Mouse (Mus musculus) heart, adult 2 months (tissue): ENCODE results near the gene Glis2. TPM values are rescaled to one million over a fixed set of nuclear protein-coding genes. Genes with fewer than 3 reads are reported as not detected.

Experiments used
- DNase-seq, 2 experiments: peaks; one replicate each; pipeline ENCODE4 v3.0.0; 2021
- H3K27ac ChIP-seq: fragments of 200-600 bp; 2 replicates; pipeline ENCODE4 v1.8.1; 2022
- H3K27me3 ChIP-seq: fragments of 200-500 bp; 2 replicates; pipeline ENCODE4 v1.6.1; 2012; ENCODE audit warnings: mild to moderate bottlenecking, low read length, inconsistent platforms, mixed read lengths; ENCODE audit not compliant: control insufficient read depth, insufficient read depth
- H3K36me3 ChIP-seq: fragments of 200-500 bp; 2 replicates; pipeline ENCODE4 v1.6.1; 2012; ENCODE audit warnings: low read length, inconsistent platforms; ENCODE audit not compliant: control insufficient read depth, insufficient read depth
- H3K4me1 ChIP-seq: fragments of 200-500 bp; 2 replicates; pipeline ENCODE4 v1.6.1; 2011; ENCODE audit warnings: low read length; ENCODE audit not compliant: control insufficient read depth, insufficient read depth
- H3K4me3 ChIP-seq: fragments of 200-600 bp; 2 replicates; pipeline ENCODE4 v1.8.1; 2022
- H3K79me2 ChIP-seq: fragments of 200-500 bp; replicated peaks from 2 replicates; pipeline ENCODE4 v1.6.1; 2012; ENCODE audit warnings: mild to moderate bottlenecking, inconsistent platforms, low read length, moderate library complexity, mixed read lengths; ENCODE audit not compliant: control insufficient read depth, insufficient read depth
- H3K9ac ChIP-seq: fragments of 200-500 bp; 2 replicates; pipeline ENCODE4 v1.6.1; 2012; ENCODE audit warnings: low read depth, mild to moderate bottlenecking, control low read depth, inconsistent platforms, low read length, mixed read lengths
- CTCF ChIP-seq: fragments of 200-600 bp; IDR thresholded peaks from 2 replicates; pipeline ENCODE4 v1.8.1; 2022; ENCODE audit warnings: antibody characterized with exemption, mild to moderate bottlenecking, moderate library complexity
- EP300 ChIP-seq: fragments of 200-500 bp; IDR thresholded peaks from 2 replicates; pipeline ENCODE4 v1.6.1; 2011; ENCODE audit warnings: low read depth, low read length, control low read depth; ENCODE audit not compliant: insufficient read depth
- POLR2A ChIP-seq: fragments of 200-500 bp; IDR thresholded peaks from 2 replicates; pipeline ENCODE4 v1.6.1; 2011; ENCODE audit warnings: mild to moderate bottlenecking, low read depth, low read length, control low read depth; ENCODE audit not compliant: insufficient read depth
- WGBS: fragments of 180-500 bp; shearing (Covaris S2); methylation state at CpG from one replicate; pipeline ENCODE4 v1.1.7; 2018; 5-methylcytosine and 5-hydroxymethylcytosine counted together
- intact Hi-C: fragments of 180-260 bp; cut with DNase I; formaldehyde crosslinking; loops from one replicate; pipeline ENCODE4 v1.15.1; 2025
- polyA plus RNA-seq: library from polyadenylated mRNA; depleted of rRNA; stranded (reverse); fragments of >200 nt; gene quantifications from 2 replicates; pipeline ENCODE4 v1.2.3, GENCODE M21; 2012
- total RNA-seq, 2 experiments: library from RNA; stranded (reverse); gene quantifications; 2 replicates each; pipeline ENCODE4 v1.2.3; 2021

Gene Glis2
- total and polyA plus RNA-seq, 3 experiments: 10.0 to 17.3 (median 11.1) TPM

DNA sequence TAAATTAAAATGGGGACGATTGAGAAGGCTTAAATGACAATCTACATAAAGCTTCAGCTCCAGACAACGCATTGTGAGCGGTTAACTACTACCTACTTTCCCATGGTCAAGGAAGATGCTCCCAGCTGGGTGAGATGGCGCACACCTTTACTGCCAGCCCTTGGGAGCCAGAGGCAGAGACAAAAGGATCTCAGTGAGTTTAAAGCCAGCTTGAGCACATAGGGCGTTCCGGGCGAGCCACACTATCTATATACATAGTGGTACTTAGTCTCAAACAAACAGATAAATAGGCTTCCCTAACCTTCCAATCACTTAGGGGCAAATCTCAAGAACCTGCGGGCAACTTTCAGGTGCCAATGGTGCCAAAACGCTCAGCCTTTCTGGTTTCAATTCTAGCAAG is 29.6 kb downstream of the Glis2 start:
- TF ChIP-seq CTCF (no peak), EP300 (no peak), POLR2A (no peak)
- DNase-seq: no peak
- no peaks in the 10 kb centered on the region for H3K27me3 ChIP-seq
- no peaks in the 10 kb centered on the region for H3K36me3 ChIP-seq
- peak overlapping the region; percentile 89 for H3K4me3 ChIP-seq
- 17% methylated on average over 9 of the region's 9 CpGs for WGBS
- intact Hi-C loops: no loop called here
- H3K4me1 ChIP-seq: peaks cover 5% of the 10 kb centered on the region
- peak overlapping the region; percentile 84 for H3K27ac ChIP-seq
- peak overlapping the region; percentile 93 for H3K9ac ChIP-seq
- H3K79me2 ChIP-seq: peaks cover 1% of the 10 kb centered on the region; the same call in 1 of the 2 replicates

DNA sequence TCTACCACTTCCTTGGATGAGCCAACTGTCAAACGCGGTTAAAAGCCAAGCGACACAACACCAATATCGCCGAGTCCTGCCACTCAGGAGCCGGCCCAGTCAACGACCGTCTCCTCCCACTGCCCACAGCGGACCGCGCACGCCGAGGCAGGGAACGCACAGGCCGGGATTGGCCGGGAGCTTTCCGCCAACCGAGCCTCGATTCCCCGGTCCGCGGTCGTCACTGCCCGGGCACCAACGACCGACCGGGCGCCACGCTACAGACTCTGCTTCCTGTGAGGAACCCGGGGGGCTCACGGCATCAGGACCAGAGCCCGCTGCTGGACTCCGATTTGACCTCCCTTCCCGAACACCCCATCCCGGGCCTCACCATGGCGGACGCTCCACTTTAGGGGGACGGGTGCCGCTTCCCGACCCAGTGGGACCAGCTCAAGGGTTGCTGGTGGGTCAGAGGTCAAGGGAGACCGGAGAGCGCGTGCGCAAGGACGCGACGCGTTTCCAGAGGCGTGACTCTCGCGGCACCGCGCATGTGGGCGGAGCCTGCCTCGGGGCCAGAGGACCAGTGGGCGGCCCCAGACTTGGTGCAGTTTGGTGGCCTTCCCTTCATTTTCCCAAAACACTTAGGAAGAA is 30.1 kb downstream of the Glis2 start, which contains the start of gene Pam16:
TSS of gene Pam16 (minus strand) at position 508 of the 630 bp plus-strand sequence.
- intact Hi-C loops: no loop called here
- TF ChIP-seq CTCF (no peak), EP300 (0 out of 2 replicates have a peak, but pooled peaks have one; percentile 11), POLR2A (peak; percentile 76)
- Histone ChIP-seq H3K36me3 (no peaks in the 10 kb centered on the region), H3K27ac (peak within 1 kb of the TSS; percentile 84), H3K27me3 (no peaks in the 10 kb centered on the region), H3K79me2 (peaks cover 1% of the 10 kb centered on the region; the same call in 1 of the 2 replicates), H3K4me1 (peaks cover 5% of the 10 kb centered on the region), H3K4me3 (peak within 1 kb of the TSS; percentile 89), H3K9ac (peak within 1 kb of the TSS; percentile 93)
- WGBS: under 1% methylated on average over 56 of the region's 56 CpGs
- peak; percentile 94 to 95 for DNase-seq

DNA sequence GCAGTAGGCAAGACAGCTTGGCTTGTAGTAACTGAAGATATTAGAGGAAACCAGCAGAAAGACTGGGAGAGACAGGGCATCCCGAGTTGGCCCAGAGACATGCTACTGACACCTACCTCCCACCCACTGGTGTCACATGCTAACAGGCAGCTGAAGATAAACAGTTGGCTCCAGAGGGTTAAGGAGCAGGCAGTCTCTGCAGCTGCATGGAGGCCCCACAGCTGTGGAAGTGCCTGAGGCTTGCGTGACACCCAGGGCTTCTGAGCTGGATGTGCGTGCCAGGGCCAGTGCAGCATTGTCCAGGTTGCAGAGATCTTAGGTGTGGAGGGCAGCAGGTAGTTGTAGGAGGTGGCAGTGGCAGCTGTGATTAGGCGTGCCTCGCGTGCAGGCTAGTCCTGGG is 32.6 kb downstream of the Glis2 start:
- H3K36me3 ChIP-seq: no peaks in the 10 kb centered on the region
- no peak for DNase-seq
- H3K79me2 ChIP-seq: peaks cover 1% of the 10 kb centered on the region; the same call in 1 of the 2 replicates
- H3K9ac ChIP-seq: no peak overlapping the region
- TF ChIP-seq EP300 (no peak), CTCF (no peak), POLR2A (no peak)
- H3K4me1 ChIP-seq: peaks cover 3% of the 10 kb centered on the region
- H3K27me3 ChIP-seq: no peaks in the 10 kb centered on the region
- no peak overlapping the region for H3K4me3 ChIP-seq
- intact Hi-C loops: no loop called here
- H3K27ac ChIP-seq: no peak overlapping the region
- 71% methylated on average over 6 of the region's 6 CpGs for WGBS

DNA sequence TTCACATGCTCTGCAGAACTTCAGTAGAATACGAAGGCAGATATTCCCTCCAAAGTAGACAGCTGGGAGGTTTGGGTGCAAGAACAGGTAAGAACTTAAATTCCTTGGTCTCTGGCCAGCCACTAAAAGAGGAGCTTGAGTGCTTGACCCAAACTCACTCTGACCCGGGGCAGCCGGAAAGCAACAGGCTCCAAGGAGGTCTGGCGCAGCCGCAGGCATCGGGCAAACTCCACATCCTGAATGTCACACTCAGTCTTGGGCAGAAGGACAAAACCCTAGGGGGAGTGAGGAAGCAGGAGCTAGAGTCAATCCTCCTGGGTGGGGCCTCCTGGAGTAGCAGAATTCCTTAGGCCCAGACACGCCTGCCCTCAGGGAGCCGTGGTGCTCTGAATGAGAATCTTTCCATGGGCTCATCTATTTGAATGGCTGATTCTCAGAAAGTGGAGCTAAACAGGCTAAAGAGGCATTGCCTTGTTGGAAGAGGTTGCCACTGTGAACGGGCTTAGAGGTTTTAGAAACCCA is 34.4 kb downstream of the Glis2 start:
- TF ChIP-seq POLR2A: no peak
- no peak for TF ChIP-seq CTCF
- TF ChIP-seq EP300: no peak
- no peak for DNase-seq
- no peak overlapping the region for H3K4me3 ChIP-seq
- 95% methylated on average over 9 of the region's 9 CpGs for WGBS
- H3K36me3 ChIP-seq: no peaks in the 10 kb centered on the region
- no peak overlapping the region for H3K27ac ChIP-seq
- H3K27me3 ChIP-seq: no peaks in the 10 kb centered on the region
- intact Hi-C loops: no loop called here
- H3K79me2 ChIP-seq: no peaks in the 10 kb centered on the region
- peaks cover 1% of the 10 kb centered on the region for H3K4me1 ChIP-seq
- no peak overlapping the region for H3K9ac ChIP-seq

DNA sequence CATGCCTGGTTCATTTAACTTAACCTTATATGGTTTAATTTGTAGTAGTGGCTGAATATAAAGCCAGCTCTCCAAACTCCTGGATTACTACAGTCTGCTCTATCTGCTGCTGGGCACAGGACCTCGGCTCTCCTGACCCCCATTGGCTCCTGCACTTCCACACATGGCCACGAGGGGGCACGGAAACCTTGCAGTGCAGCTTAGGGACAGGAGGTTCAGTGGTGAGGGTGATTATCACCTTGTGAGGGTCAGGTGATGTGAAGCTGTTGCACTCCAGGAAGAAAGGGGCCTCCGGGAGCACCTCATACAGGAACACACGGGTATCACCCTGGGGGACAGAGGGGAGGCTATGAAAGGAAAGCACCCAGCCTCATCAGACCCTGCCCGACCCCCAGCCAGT is 35.4 kb downstream of the Glis2 start:
- intact Hi-C loops: loop anchor here (1.0 to 2.0 kb wide), 3 partner anchors 25 to 161 kb away; no protein-coding TSS in a partner anchor
- 22% methylated on average over 6 of the region's 6 CpGs for WGBS

DNA sequence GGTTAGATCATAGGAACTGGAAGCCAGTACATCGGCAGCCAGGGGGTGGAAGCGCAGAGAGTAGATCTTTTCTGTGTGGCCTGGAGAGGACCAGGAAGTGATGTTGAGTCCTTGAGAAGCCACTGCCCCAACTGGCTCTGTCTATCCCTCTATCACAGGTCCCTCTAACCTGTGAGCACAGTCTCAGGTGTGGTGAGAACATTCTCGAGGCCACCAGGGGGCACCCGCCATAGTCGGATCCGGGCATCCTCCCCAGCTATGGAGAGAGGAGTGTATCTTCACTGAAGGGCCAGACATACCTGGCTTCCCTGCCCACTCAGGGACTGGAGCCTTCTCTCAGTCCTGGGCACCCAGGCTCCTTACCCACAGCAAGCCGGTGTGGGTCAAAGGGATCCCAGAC is 37.5 kb downstream of the Glis2 start:
- DNase-seq: no peak
- intact Hi-C loops: no loop called here
- TF ChIP-seq EP300 (no peak), CTCF (peak; percentile 60), POLR2A (no peak)
- Histone ChIP-seq H3K4me1 (no peaks in the 10 kb centered on the region), H3K9ac (no peak overlapping the region), H3K79me2 (no peaks in the 10 kb centered on the region), H3K27ac (no peak overlapping the region), H3K4me3 (no peak overlapping the region), H3K27me3 (no peaks in the 10 kb centered on the region), H3K36me3 (no peaks in the 10 kb centered on the region)
- WGBS: 48% methylated on average over 7 of the region's 7 CpGs

More for the DNA sequence above, 35.4 kb downstream of the Glis2 start:
- no peaks in the 10 kb centered on the region for H3K79me2 ChIP-seq
- DNase-seq: peak; percentile 80 to 89
- no peaks in the 10 kb centered on the region for H3K36me3 ChIP-seq
- no peak overlapping the region for H3K27ac ChIP-seq
- no peaks in the 10 kb centered on the region for H3K4me1 ChIP-seq
- no peak for TF ChIP-seq POLR2A
- TF ChIP-seq EP300: peak; percentile 83
- TF ChIP-seq CTCF: peak; percentile 99; the same call in 1 of the 2 replicates
- no peak overlapping the region for H3K4me3 ChIP-seq
- H3K9ac ChIP-seq: no peak overlapping the region
- no peaks in the 10 kb centered on the region for H3K27me3 ChIP-seq
